Mouse (Mus musculus) midbrain, embryonic 13.5 days (tissue): ENCODE data around the gene Gnl3l. TPM values are rescaled to one million over a fixed set of nuclear protein-coding genes. Genes with fewer than 3 reads are reported as not detected.
A peak's percentile ranks its signal among the peaks of the same experiment; 100 is the strongest.

Experiments used
- ATAC-seq: fragments of 200-750 bp; cut with Nextera tagmentation; 2 replicates; pipeline ENCODE4 v1.8.0; 2017; ENCODE audit warnings: mild to moderate bottlenecking, moderate TSS enrichment, moderate library complexity
- H3K27ac ChIP-seq: fragments of 300-500 bp; sonication (generic); 2 replicates; pipeline ENCODE4 v1.5.1; 2015; ENCODE audit warnings: inconsistent platforms, mild to moderate bottlenecking, moderate library complexity
- H3K27me3 ChIP-seq: fragments of 300-500 bp; sonication (generic); 2 replicates; pipeline ENCODE4 v1.6.1; 2015; ENCODE audit warnings: mild to moderate bottlenecking, inconsistent platforms
- H3K36me3 ChIP-seq: fragments of 300-500 bp; sonication (generic); 2 replicates; pipeline ENCODE4 v1.6.1; 2015; ENCODE audit warnings: mild to moderate bottlenecking, inconsistent platforms
- H3K4me1 ChIP-seq: fragments of 300-500 bp; sonication (generic); replicated peaks from 2 replicates; pipeline ENCODE4 v1.6.1; 2015; ENCODE audit warnings: inconsistent platforms
- H3K4me2 ChIP-seq: fragments of 300-500 bp; sonication (generic); replicated peaks from 2 replicates; pipeline ENCODE4 v1.6.1; 2015; ENCODE audit warnings: moderate library complexity, mild to moderate bottlenecking, inconsistent platforms
- H3K4me3 ChIP-seq: fragments of 300-500 bp; sonication (generic); replicated peaks from 2 replicates; pipeline ENCODE4 v1.5.1; 2015; ENCODE audit warnings: mild to moderate bottlenecking, inconsistent platforms
- H3K9ac ChIP-seq: fragments of 300-500 bp; sonication (generic); replicated peaks from 2 replicates; pipeline ENCODE4 v1.6.1; 2015; ENCODE audit warnings: mild to moderate bottlenecking, inconsistent platforms
- H3K9me3 ChIP-seq: fragments of 300-500 bp; sonication (generic); 2 replicates; pipeline ENCODE4 v1.6.1; 2016; ENCODE audit warnings: mild to moderate bottlenecking, inconsistent platforms
- WGBS: fragments of 180-500 bp; shearing (Covaris S2); methylation state at CpG from one replicate; pipeline ENCODE4 v1.1.7; 2015; 5-methylcytosine and 5-hydroxymethylcytosine counted together
- polyA plus RNA-seq: library from polyadenylated mRNA; unstranded; fragments of >200 nt; fragmentation: Nextera tagmentation; extraction: Ambion mirVana; gene quantifications from 2 replicates; pipeline ENCODE4 v1.2.1, GENCODE M21; 2015

The Gnl3l gene
- 74.1 and 80.0 TPM in 2 replicates for polyA plus RNA-seq

DNA sequence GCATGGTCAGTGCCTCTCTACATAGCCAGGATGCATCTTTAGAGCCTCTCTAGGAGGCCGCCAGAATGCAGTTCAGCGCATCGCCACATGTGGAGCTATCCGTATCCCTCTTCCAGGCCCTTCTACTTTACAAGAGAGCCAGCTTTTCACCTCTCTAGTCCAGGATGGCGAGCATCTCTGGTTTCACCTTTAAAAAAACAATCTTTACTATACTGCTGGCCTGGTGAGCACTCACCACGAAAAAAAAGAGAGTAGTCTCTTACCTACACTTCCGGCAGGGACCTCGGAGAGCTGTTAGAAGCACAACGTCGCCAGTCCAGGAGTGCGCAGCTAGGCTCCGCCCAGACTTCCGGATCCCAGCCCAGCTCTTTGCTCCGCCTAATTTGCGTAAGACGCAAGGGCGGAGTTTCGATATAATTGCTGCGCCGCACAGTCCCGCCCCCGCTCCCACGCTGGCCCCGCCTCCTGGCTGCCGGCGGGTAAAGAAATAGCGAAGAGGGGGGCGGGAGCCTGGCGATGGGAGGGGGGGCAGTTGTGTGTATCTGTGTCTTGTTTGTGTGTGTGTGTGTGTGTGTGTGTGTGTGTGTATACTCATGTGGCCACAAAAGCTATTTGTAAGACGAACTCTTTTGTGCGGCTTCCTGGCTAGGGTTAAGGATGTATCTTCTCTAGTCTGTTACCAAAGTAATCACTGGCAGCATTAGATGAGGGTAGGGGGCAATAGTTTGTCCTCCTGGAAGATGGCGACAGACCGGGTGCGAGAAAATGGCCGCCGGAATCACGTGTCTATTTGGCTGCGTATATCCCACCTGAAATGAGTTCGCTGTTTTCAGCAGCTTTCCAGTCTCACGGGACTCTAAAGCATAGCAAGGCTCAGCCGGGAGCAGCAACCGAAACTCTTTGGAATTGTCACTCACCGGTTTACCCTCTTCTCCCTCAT lies at the start of gene Gnl3l:
Gnl3l (minus strand) TSS at position 385 of the 940 bp plus-strand sequence.
- ATAC-seq: peak; percentile 99
- 23% methylated on average over 43 of the region's 43 CpGs for WGBS
- H3K4me2 ChIP-seq: peak within 1 kb of the TSS; percentile 58
- H3K9me3 ChIP-seq: no peaks in the 10 kb centered on the region
- peaks cover 3% of the 10 kb centered on the region; the same call in 1 of the 2 replicates for H3K27me3 ChIP-seq
- peak within 1 kb of the TSS; percentile 61 for H3K9ac ChIP-seq
- peak within 1 kb of the TSS; percentile 49 for H3K4me3 ChIP-seq
- peak within 1 kb of the TSS; percentile 84 for H3K27ac ChIP-seq
- 0 out of 2 replicates have a peak, but pooled peaks cover 3% of the 10 kb centered on the region for H3K36me3 ChIP-seq
- H3K4me1 ChIP-seq: peaks cover 7% of the 10 kb centered on the region; the same call in 1 of the 2 replicates

DNA sequence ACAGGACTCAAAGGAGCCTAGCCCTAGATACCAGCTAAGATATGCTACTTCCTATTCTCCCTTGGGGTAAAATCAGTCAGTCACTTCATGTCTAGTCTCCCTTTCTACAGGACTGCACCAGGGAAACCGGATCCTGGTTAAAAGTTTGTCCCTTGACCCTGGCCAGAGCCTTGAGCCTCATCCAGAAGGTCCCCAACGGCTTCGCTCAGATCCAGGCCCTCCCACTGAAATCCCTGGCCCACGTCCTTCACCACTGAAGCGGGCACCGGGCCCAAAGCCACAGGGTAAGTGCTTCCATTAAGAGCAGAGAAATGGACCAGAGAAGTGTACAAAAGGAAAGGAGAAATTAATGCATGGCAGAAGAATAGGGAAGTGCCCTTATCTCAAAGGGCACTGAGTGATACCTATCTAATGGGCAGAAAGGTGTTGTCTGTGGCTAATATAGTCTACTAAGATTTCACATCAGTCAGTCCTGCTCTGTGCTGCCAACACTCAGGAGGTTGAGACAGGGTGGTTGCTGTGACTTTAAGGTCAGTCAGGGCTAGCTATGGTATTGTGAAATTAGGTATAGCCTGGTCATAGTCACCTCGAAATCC lies 49.0 kb upstream of the Gnl3l start:
- no peak overlapping the region for H3K9ac ChIP-seq
- H3K36me3 ChIP-seq: peaks cover 29% of the 10 kb centered on the region
- no peaks in the 10 kb centered on the region for H3K9me3 ChIP-seq
- no peak overlapping the region for H3K27ac ChIP-seq
- no peaks in the 10 kb centered on the region for H3K4me1 ChIP-seq
- H3K4me3 ChIP-seq: no peak overlapping the region
- H3K4me2 ChIP-seq: no peak overlapping the region
- ATAC-seq: no peak
- no peaks in the 10 kb centered on the region; the same call in 1 of the 2 replicates for H3K27me3 ChIP-seq
- 91% methylated on average over 7 of the region's 7 CpGs for WGBS

DNA sequence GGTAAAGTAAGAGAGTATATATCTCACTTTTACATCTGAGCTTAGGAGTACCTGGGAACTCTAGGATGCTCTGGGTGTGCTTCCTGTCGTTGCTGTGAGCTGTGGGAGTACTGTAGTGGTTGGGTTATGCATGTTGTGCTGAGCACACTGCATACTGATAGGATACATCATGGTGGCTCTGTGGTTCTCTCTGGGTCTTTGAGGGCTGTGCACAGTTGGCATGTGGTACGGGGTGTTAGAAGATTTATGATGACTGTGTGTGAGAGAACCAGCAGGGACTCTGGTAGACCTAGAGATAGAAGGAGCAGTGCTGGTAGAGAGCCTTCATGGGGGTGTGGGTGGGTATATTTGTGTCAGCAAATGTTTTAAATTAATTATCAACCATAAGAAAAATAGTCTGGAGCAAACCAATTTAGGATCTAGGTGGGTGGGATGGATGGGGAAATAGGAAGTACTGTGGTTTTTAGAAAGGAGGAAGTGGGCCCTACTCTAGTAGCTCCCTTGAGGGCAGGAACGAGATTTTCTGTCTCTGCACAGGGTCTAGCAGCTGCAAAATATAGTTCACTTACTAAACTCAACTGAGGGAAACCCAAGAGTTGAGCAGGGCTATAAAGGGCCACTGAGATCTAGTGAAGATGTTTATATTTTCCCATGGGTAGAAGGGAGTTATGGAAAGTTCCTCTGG lies 44.6 kb upstream of the Gnl3l start:
- 74% methylated on average over 3 of the region's 3 CpGs for WGBS
- no peak overlapping the region for H3K9ac ChIP-seq
- no peak overlapping the region for H3K27ac ChIP-seq
- H3K4me1 ChIP-seq: no peaks in the 10 kb centered on the region
- H3K36me3 ChIP-seq: 0 out of 2 replicates have a peak, but pooled peaks cover 2% of the 10 kb centered on the region
- no peaks in the 10 kb centered on the region for H3K9me3 ChIP-seq
- H3K4me3 ChIP-seq: no peak overlapping the region
- ATAC-seq: no peak
- no peaks in the 10 kb centered on the region for H3K27me3 ChIP-seq
- H3K4me2 ChIP-seq: no peak overlapping the region

DNA sequence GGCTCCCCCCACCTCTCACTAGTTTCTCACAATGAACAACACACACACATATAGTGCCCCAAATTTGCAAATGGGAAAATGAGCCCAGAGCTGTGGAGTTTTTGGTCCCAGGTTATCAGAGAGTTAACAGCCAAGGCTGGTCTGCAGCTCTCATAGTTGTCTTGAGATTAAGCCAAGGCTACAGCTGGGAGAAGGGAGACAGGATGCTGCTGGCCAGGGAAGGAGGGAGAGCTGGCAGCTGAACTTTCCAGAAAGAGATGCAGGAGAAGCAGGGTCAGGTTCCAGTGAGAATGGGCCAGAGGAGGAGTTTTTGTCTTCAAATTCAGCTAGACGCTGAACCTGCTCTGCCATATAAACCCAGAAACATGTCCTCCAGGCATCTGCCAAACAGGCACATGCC lies 42.2 kb upstream of the Gnl3l start:
- H3K27me3 ChIP-seq: no peaks in the 10 kb centered on the region
- no peaks in the 10 kb centered on the region for H3K9me3 ChIP-seq
- H3K4me2 ChIP-seq: no peak overlapping the region
- no peaks in the 10 kb centered on the region; the same call in 1 of the 2 replicates for H3K4me1 ChIP-seq
- no peak overlapping the region for H3K9ac ChIP-seq
- H3K27ac ChIP-seq: no peak overlapping the region
- H3K4me3 ChIP-seq: no peak overlapping the region
- no peak for ATAC-seq
- 79% methylated on average over 1 of the region's 1 CpGs for WGBS
- no peaks in the 10 kb centered on the region for H3K36me3 ChIP-seq

DNA sequence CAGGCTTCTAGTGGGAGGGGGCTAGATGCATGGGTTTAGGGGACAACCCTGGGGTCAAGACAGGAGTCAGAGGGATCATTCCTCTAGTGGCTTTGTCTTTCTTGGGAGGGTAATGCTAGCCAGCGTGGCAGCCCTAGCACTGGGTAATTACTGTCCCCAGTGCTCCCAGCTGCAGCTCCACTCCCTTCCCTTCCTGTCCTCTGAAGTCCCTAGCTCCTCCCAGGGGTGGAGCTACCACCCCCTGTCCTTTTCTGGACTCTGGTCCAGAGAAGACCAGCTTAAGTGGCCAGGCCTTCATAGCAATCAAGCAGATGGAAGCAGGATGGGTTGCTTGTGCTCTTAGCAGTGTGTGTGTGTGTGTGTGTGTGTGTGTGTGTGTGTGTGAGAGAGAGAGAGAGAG lies 38.4 kb upstream of the Gnl3l start:
- H3K27me3 ChIP-seq: no peaks in the 10 kb centered on the region
- H3K9me3 ChIP-seq: no peaks in the 10 kb centered on the region
- H3K36me3 ChIP-seq: no peaks in the 10 kb centered on the region
- no peak overlapping the region for H3K4me2 ChIP-seq
- 20% methylated on average over 1 of the region's 1 CpGs for WGBS
- H3K4me1 ChIP-seq: peaks cover 5% of the 10 kb centered on the region; the same call in 1 of the 2 replicates
- H3K9ac ChIP-seq: no peak overlapping the region
- H3K4me3 ChIP-seq: no peak overlapping the region
- no peak overlapping the region for H3K27ac ChIP-seq
- ATAC-seq: no peak

DNA sequence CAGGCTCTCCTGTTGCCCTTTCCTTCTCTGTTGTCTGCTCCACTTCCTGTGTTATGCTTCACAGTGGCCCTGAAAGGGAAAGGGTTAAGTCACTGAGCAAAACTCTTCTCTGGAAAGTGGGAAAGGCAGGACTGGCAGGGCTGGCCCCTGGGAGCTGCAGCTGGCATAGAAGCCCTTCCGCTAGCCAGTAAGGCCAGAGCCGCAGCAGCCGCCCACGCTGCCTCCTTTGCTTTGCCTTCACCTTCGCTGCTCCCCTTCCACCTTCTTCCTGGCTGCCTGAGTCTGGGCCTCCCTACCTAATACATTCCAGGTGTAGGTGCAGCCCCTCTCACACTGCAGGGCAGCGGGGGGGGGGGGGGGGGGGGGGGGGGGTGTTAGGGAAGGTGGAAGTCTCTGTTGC lies 37.4 kb upstream of the Gnl3l start:
- no peak overlapping the region for H3K4me2 ChIP-seq
- no peaks in the 10 kb centered on the region for H3K27me3 ChIP-seq
- H3K4me1 ChIP-seq: peaks cover 15% of the 10 kb centered on the region
- 64% methylated on average over 5 of the region's 6 CpGs for WGBS
- H3K27ac ChIP-seq: no peak overlapping the region
- H3K9ac ChIP-seq: no peak overlapping the region
- H3K36me3 ChIP-seq: no peaks in the 10 kb centered on the region
- no peaks in the 10 kb centered on the region for H3K9me3 ChIP-seq
- no peak for ATAC-seq
- no peak overlapping the region for H3K4me3 ChIP-seq

DNA sequence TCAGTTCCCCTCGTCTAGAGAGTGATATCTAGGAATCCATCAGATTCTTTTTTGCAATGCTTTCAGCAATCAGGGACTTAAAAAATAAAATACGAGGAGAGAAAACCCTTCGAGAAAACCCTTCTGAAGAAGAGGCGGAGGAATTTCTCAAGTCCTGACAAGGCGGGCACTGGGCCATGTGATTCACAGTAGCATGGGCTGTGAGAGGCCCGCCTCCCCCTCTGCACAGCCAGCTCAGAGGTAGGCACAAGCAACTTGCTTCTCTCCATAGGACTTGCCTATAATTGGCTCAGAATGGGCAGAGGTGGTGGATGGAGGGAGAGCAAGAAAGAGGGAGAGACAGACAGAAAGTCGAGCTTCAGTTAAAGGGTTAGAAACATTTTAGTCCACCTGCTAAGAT lies 33.2 kb upstream of the Gnl3l start:
- 76% methylated on average over 7 of the region's 7 CpGs for WGBS
- H3K4me3 ChIP-seq: no peak overlapping the region
- H3K27me3 ChIP-seq: no peaks in the 10 kb centered on the region
- no peaks in the 10 kb centered on the region for H3K9me3 ChIP-seq
- no peaks in the 10 kb centered on the region for H3K36me3 ChIP-seq
- no peak overlapping the region for H3K27ac ChIP-seq
- no peak overlapping the region for H3K9ac ChIP-seq
- no peak overlapping the region for H3K4me2 ChIP-seq
- peaks cover 29% of the 10 kb centered on the region for H3K4me1 ChIP-seq
- ATAC-seq: no peak

DNA sequence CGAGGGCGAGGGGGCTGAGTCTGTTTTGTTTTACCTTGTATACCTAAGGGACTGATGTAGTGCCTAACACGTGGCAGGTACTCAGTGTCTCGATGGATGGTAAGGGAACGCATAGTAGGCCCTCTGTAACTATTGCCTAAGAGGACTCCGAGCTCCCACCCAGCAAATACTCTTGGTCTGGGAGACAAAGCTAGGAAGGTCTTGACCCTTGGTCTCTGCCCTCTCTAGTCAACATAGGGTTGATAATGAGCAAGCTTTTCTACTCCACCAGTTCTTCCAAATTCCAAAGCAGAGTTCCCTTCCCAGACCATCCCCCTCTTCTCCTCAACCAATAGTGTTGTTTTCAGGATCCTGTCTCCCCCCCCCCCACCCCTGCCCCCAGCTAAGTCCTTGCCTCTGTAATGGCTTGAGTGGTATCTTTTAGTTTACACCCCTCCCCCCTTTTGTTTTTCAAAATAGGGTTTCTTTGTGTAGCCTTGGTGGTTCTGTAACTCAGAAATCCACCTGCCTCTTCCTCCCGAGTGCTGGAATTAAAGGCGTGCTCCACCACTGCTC lies 32.6 kb upstream of the Gnl3l start:
- Histone ChIP-seq H3K36me3 (no peaks in the 10 kb centered on the region), H3K9me3 (no peaks in the 10 kb centered on the region), H3K27ac (no peak overlapping the region), H3K4me2 (peak overlapping the region; percentile 69), H3K4me3 (no peak overlapping the region), H3K9ac (no peak overlapping the region), H3K4me1 (peaks cover 29% of the 10 kb centered on the region), H3K27me3 (no peaks in the 10 kb centered on the region)
- no peak for ATAC-seq
- WGBS: 56% methylated on average over 8 of the region's 8 CpGs

DNA sequence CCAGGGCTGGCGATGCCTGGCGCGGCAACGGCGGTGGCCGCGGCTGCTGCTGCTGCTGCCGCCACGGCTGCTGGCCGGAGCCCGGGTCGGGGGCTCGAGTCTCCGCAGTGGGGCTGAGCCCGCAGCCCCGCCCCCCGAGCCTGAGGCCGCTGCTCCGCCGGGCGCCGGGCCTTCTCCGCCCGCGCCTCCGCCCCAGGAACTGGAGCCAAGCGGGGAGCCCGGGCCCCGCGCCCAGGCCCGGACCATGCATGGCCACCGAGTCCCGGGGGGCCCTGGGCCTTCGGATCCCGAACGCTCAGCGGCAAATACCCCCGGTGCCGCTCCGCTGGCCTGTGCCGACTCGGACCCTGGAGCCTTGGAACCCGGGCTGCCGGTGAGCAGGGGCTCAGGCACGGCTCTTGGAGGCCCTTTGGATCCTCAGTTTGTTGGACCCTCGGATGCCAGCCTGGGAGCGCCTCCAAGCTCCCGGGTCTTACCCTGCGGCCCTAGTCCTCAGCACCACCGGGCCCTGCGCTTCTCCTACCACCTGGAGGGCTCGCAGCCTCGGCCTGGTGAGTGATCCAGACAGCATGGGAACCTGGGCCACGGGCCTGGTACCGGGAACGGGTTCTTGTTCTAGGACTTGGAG lies 30.4 kb upstream of the Gnl3l start:
- Histone ChIP-seq H3K36me3 (no peaks in the 10 kb centered on the region), H3K4me3 (peak overlapping the region; percentile 69), H3K4me1 (peaks cover 29% of the 10 kb centered on the region), H3K27me3 (no peaks in the 10 kb centered on the region), H3K9ac (peak overlapping the region; percentile 84), H3K9me3 (no peaks in the 10 kb centered on the region), H3K27ac (peak overlapping the region; percentile 93), H3K4me2 (peak overlapping the region; percentile 69)
- peak; percentile 71 for ATAC-seq
- 38% methylated on average over 41 of the region's 56 CpGs for WGBS

DNA sequence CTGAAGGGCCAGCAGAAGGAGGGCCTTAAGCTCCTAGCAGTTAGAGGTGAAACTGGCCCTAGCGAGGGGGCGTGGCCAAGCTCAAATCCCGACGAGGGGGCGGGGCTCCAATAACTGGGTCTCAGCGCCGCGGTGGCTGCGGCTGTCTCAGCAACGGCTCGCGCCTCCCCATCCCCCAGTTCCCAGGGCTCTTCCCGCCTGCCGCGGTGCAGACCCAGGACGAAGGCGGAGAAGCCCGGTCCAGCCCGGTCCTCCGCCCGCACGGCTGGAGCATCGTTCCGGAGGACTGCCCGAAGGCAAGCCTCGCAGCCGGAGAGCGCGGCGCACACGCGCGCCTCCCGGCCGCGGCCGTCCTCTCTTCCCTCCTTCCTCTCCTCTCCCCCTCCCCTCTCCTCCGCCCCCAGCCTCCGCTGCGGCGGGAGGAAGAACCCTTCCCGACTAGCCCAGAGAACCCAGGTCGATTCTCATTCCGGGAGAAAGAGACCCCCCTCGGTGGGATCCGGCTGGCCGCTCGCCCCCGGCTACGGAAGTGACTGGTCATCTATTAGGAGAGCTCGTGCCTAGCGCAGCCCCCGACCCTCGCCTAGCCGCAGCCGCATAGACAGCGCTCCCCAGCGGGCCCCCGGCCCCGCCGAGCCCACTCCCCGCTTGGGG lies 29.8 kb upstream of the Gnl3l start:
- no peaks in the 10 kb centered on the region for H3K9me3 ChIP-seq
- WGBS: 31% methylated on average over 36 of the region's 62 CpGs
- H3K4me1 ChIP-seq: peaks cover 29% of the 10 kb centered on the region
- peak overlapping the region; percentile 93 for H3K27ac ChIP-seq
- H3K9ac ChIP-seq: peak overlapping the region; percentile 84
- peak overlapping the region; percentile 69 for H3K4me3 ChIP-seq
- peak; percentile 92 for ATAC-seq
- H3K27me3 ChIP-seq: no peaks in the 10 kb centered on the region
- H3K4me2 ChIP-seq: peak overlapping the region; percentile 69
- no peaks in the 10 kb centered on the region for H3K36me3 ChIP-seq

DNA sequence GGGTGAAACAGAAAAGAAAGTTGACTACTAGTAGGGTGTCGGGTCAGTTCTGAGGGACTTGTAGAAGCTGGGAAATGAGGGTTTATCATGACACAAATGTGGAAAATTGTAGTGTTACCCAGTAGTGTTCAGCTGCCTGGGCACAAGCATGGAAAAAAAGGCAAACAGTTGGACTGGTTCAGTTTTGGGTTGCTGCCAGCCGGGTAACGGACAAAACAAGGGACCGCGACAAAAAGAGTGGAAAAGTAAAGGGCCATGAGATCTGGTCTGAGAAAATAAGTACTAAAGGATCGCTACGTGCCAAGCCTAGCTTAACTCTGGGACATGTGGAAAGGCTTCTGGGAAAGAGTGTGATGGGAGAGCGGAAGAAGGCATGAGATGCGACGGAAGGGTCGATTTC lies 29.2 kb upstream of the Gnl3l start:
- no peaks in the 10 kb centered on the region for H3K36me3 ChIP-seq
- ATAC-seq: no peak
- H3K9ac ChIP-seq: peak overlapping the region; percentile 84; the same call in 1 of the 2 replicates
- H3K9me3 ChIP-seq: no peaks in the 10 kb centered on the region
- H3K27me3 ChIP-seq: no peaks in the 10 kb centered on the region
- H3K4me3 ChIP-seq: peak overlapping the region; percentile 69
- WGBS: 51% methylated on average over 11 of the region's 11 CpGs
- peaks cover 29% of the 10 kb centered on the region for H3K4me1 ChIP-seq
- H3K4me2 ChIP-seq: peak overlapping the region; percentile 69
- H3K27ac ChIP-seq: peak overlapping the region; percentile 93
